Mouse (Mus musculus) left cerebral cortex, adult 8-10 months (tissue): ENCODE results near the gene Trove2. TPM values are rescaled to one million over a fixed set of nuclear protein-coding genes. Genes with fewer than 3 reads are reported as not detected.
"Not testable (repeated sequence)": the region's sequence is repeated elsewhere in the genome, so short reads cannot be mapped to it uniquely, and the experiment has no call there.

Experiments
- DNase-seq, 2 experiments: peaks; one replicate each; pipeline ENCODE4 v3.0.0; 2022; ENCODE audit warnings: low spot score in 2 of 2
- total RNA-seq, 4 experiments: library from RNA; stranded (reverse); gene quantifications; 2 replicates each; pipeline ENCODE4 v1.2.4; 2022

Trove2 gene
- total RNA-seq, 4 experiments from 2014 or later: 26.5 to 29.2 (median 27.7) TPM

GRCm38 (mm10) chr1:143739361-143740350 lies 37.2 kb downstream of the Trove2 start:
- peak; percentile 79 to 91 for DNase-seq

GRCm38 (mm10) chr1:143738811-143739210 lies 38.1 kb downstream of the Trove2 start:
- no peak for DNase-seq

- no peak for DNase-seq
Observed at GRCm38 (mm10) chr1:143733914-143734410, 42.9 kb downstream of the Trove2 start.

- DNase-seq: no peak
Observed at GRCm38 (mm10) chr1:143731691-143732090, 45.2 kb downstream of the Trove2 start.

- DNase-seq: no peak
Observed at GRCm38 (mm10) chr1:143730899-143731298, 46.0 kb downstream of the Trove2 start.

- DNase-seq: no peak
Observed at GRCm38 (mm10) chr1:143727701-143728445, 49.0 kb downstream of the Trove2 start.

GRCm38 (mm10) chr1:143724456-143725064 lies 52.3 kb downstream of the Trove2 start:
- DNase-seq: no peak

- not testable (repeated sequence) for DNase-seq
Observed at GRCm38 (mm10) chr1:143716038-143716437, 60.8 kb downstream of the Trove2 start, which contains the start of gene Glrx2. Gene Glrx2, plus strand, starts transcription at chr1:143716338.

- DNase-seq: no peak
Observed at GRCm38 (mm10) chr1:143710627-143710976, 66.3 kb downstream of the Trove2 start.

GRCm38 (mm10) chr1:143709966-143710626 lies 66.8 kb downstream of the Trove2 start:
- DNase-seq: no peak

- DNase-seq: no peak
Observed at GRCm38 (mm10) chr1:143708361-143708760, 68.5 kb downstream of the Trove2 start.

GRCm38 (mm10) chr1:143707006-143707405 lies 69.9 kb downstream of the Trove2 start:
- no peak for DNase-seq

- DNase-seq: peak; percentile 68 to 88
Observed at GRCm38 (mm10) chr1:143702741-143703262, 74.1 kb downstream of the Trove2 start, which contains the start of gene Cdc73. Gene Cdc73, minus strand, starts transcription at chr1:143702893.

GRCm38 (mm10) chr1:143702141-143702740 lies 74.6 kb downstream of the Trove2 start:
- DNase-seq: peak; percentile 12 to 32

- no peak for DNase-seq
Observed at GRCm38 (mm10) chr1:143701736-143702135, 75.1 kb downstream of the Trove2 start.

Other genes starting within 250 kb of the Trove2 start
- gene B3galt2, start 136.4 kb downstream of the Trove2 start, total RNA-seq: 10 to 100 TPM; 15.1 to 19.3 (median 17.1) TPM
- gene Cdc73, start 74.2 kb downstream of the Trove2 start, total RNA-seq: 10 to 100 TPM; 63.6 to 78.8 (median 68.0) TPM
- gene Glrx2, start 60.7 kb downstream of the Trove2 start, total RNA-seq: 100 to 1,000 TPM in 3 of 4 experiments, 10 to 100 TPM in 1; 99.9 to 149 (median 112) TPM
- 10 to 100 TPM; 38.2 to 46.8 (median 41.6) TPM for gene Uchl5, start 204 bp upstream of the Trove2 start, total RNA-seq
- gene Rgs2, start 227.1 kb upstream of the Trove2 start, total RNA-seq: 10 to 100 TPM; 74.2 to 87.5 (median 78.2) TPM